Mouse (Mus musculus): ENCODE data around the gene Cpvl. TPM values are rescaled to one million over a fixed set of nuclear protein-coding genes. Genes with fewer than 3 reads are reported as not detected.

Cpvl gene
- total RNA-seq, 2 experiments from 2014 or later = 0.24 TPM; not detected in 1

DNA sequence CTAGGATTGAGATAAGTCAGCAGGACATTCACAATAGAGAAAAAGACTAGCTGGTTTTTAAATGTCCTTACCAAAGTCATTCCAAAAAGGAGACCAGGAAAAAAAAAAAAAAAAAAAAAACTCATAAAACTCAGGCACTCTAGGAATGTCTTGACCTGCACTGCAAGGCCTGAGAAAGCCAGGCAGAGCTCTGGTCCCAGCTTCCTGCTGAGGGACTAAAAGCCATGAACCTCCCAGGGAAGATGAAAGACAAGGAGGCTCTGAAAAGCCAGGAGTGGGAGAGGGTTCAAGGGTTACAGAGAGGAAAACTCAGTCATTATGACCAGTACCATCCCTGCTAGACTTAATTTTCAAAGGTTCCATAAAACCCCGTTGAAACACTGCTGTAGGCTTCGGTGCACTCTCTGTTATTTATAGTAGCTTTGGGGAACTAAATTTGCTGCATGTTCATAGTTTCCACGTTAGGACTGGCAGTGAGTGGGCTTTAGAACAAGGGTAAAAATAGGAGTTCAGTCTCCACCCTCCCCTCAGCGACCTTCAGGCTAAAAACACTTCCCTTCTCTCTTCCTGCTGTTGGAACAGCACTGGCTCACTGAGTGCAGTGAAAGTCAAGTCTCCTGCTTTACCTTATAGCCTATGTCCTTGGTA, 30.0 kb downstream of the Cpvl start:
- DNase-seq (ENCODE audit: extremely low spot score in 1 of 2, low spot score in 2 of 2) = no peak
- intact Hi-C loops (cut with DNase I) = no loop called here

DNA sequence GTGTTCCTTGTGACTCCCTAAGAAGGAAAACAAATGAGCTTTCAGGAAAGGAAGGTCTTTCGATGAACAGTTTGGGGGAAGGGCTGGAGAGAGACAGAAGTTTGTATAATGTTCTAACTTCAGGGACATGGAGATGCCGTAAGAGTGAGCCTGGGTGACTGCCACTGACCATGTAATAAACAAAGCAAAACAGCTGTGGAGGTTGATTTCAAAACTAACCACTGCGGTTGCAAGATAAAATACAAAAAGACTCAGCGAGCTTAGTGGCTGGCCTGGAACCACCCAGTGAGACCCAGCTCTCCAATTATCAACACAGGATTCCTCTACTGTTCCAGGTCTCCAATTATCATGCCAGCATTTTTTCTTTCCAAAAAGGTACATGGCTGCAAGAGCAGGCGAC, 33.6 kb downstream of the Cpvl start:
- intact Hi-C loops (cut with DNase I) = no loop called here
- no peak for DNase-seq (ENCODE audit: extremely low spot score in 1 of 2, low spot score in 2 of 2)

DNA sequence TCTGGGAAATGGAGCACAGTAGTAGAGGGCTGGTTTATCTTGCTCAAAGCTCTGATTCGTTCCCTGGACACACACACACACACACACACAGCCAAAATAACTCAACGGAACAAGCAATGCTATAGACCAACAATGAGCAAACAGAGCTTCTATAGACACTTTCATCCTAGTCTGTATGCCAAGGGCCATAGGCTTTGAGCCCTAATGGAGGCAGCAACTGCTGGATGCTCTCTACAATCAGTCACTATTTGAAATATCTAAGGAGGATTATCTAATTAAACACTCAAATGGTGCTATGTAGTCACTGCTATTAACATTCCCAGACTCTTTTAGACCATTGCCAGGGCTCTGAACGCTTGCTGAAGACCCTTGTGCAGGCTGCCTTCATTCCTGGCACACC, 34.1 kb downstream of the Cpvl start:
- intact Hi-C loops (cut with DNase I) = no loop called here
- no peak for DNase-seq (ENCODE audit: extremely low spot score in 1 of 2, low spot score in 2 of 2)

GRCm38 (mm10) chr6:53942190-53942831, 36.2 kb downstream of the Cpvl start:
- intact Hi-C loops (cut with DNase I) = no loop called here
- DNase-seq (ENCODE audit: extremely low spot score in 1 of 2, low spot score in 2 of 2) = no peak

GRCm38 (mm10) chr6:53939752-53940151, 38.7 kb downstream of the Cpvl start:
- DNase-seq (ENCODE audit: extremely low spot score in 1 of 2, low spot score in 2 of 2) = no peak
- intact Hi-C loops (cut with DNase I) = no loop called here

- intact Hi-C loops (cut with DNase I) = no loop called here
These were observed 39.5 kb downstream of the Cpvl start for GRCm38 (mm10) chr6:53938942-53939341.

DNA sequence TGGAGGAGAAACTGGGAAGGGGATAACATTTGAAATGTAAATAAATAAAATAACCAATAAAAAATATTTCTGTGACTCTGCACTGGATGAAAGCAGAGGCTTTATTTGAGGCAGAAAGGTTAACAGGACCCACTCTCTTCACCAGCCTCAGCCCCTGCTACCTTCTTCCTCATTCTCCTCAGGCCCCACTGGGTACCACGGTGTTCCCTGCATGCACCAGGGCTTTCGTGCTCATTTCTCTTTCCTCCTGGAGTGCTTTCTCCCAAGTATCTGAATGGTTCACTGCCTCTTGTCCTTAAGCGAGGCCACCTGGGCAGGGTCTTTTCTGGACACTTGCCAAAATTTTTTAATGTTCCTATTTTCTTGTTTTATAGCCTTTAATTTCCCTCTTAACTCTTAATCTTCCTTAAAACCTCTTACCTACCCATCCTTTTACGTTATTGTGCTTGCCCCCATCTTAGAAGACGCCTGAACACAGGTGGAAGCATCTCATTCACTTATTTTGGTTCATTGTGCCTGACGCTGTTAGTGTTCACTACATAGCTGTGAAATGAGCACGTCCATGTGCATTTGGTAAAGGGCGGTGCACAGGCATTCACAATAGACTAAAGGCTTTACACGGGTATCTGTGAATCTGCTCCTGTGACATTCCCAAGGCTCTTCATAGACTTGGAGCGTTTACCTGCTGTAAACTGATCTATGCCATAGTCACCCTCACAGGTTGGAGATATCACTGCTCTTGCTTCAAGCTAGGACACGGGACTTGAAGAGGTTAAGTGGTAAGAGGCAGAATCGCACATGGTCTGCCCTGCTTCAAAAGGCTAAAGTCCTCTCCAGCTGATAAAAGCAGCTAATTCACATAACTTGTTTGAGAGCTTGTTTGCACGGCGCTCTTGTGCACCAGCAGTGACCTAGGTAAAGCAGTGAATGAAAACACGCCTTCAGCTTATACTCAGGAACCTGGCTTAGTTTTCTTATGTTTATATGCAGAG, 41.0 kb downstream of the Cpvl start:
- DNase-seq (ENCODE audit: extremely low spot score in 1 of 2, low spot score in 2 of 2) = no peak
- intact Hi-C loops (cut with DNase I) = no loop called here

More at GRCm38 (mm10) chr6:53938942-53939341, 39.5 kb downstream of the Cpvl start:
- no peak for DNase-seq (ENCODE audit: extremely low spot score in 1 of 2, low spot score in 2 of 2)

DNA sequence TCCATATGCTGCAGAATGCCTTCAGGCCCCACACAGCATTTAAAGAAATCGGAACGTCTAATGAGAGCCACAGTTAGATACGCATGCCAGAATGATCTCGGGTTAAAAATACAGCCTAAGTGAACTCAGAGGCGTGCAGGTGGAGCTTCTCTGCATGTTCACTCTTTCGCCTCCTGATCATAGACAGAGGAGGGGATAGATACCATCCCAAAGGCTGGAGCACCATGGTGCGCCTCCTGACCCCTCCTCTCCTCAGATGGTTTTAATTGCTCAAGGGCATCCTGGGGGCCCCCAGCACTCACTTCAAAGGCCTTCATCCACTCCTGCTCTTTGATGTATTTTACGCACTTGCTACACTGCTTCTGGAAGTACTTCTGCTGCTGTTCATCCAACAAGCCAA, 46.9 kb downstream of the Cpvl start:
- DNase-seq (ENCODE audit: extremely low spot score in 1 of 2, low spot score in 2 of 2) = no peak

DNA sequence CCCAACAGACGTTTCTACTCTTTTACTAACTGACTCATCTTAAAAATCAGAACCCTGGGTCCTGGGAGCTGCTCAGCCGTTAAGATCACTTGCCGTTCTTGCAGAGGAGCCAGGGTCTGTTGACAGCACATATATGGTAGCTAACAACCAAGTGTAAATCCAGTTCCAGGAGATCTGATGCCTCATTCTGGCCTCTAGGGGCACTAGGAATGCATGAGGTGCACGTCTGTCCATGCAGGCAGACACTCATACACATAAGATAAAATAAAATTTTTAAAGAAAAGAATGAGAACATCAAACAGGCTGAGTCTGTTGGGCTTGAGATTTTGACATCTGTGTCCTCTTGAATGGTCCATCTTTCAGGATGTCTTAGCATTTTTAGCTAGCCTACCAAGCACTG, 48.6 kb downstream of the Cpvl start:
- intact Hi-C loops (cut with DNase I) = no loop called here
- no peak for DNase-seq (ENCODE audit: extremely low spot score in 1 of 2, low spot score in 2 of 2)

More for the DNA sequence above, 46.9 kb downstream of the Cpvl start:
- intact Hi-C loops (cut with DNase I) = no loop called here

DNA sequence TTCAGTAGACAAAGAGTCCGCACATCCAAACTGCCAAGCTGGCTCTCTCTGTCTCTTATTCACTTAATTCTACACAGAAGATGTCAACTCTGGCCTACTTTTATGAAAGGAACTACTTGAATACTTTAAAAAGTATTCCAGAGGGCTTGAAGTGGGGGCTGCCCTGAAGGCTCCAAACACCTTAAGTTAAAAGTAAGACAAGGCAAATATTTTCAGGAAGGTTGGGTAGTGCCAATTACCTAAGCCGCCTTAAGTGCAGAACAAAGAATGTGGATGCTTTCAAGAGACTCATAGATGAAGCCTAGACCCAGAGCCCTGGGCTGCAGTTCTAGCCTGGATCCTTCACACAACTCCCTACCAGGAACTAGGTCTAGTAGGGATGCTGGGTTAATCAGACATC, 52.3 kb downstream of the Cpvl start:
- intact Hi-C loops (cut with DNase I) = no loop called here
- DNase-seq (ENCODE audit: extremely low spot score in 1 of 2, low spot score in 2 of 2) = no peak

DNA sequence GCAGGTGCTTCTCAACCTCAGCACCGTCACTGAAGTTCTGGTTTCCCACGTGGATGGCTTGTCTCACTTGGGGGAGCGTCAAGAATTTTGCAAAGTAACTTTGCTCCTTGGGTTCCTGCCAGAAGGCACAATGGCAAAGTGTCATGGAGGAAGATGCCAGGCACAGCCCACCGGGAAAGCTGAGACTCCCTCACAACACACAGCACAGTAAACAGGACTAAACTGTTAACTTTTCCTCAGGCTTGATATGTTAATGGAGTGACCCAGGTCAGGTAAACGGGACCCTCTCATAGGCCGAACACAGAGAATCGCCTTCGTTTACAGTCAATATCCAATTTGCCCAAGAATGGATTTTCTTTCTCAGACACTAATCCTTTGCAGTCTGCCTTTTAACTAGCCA, 53.3 kb downstream of the Cpvl start:
- intact Hi-C loops (cut with DNase I) = no loop called here

DNA sequence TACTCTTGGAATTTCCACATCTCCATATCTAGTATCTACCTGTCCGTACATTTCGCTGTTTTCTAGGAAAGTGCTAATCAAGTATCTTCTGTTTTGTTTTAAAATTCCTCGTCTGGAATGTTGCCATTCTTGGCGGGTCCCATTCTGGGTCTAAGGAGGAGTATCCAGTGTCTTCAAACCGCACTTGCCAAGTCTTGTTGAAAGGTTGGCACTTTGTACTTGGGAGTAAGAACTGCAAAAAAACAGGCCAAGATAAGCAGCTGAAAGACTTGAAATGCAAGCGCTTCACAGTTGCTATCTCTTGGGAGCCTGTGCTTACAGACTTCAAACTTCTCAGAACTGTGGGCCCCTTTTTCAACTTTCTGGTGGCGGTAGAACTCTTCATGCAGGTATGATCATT, 58.4 kb downstream of the Cpvl start:
- intact Hi-C loops (cut with DNase I) = no loop called here
- DNase-seq (ENCODE audit: extremely low spot score in 1 of 2, low spot score in 2 of 2) = no peak

More for the DNA sequence above, 53.3 kb downstream of the Cpvl start:
- no peak for DNase-seq (ENCODE audit: extremely low spot score in 1 of 2, low spot score in 2 of 2)

GRCm38 (mm10) chr6:53917026-53917558, 61.4 kb downstream of the Cpvl start:
- intact Hi-C loops (cut with DNase I) = no loop called here
- no peak for DNase-seq (ENCODE audit: extremely low spot score in 1 of 2, low spot score in 2 of 2)

- no peak for DNase-seq (ENCODE audit: extremely low spot score in 1 of 2, low spot score in 2 of 2)
- intact Hi-C loops (cut with DNase I) = no loop called here
These were observed 63.1 kb downstream of the Cpvl start for GRCm38 (mm10) chr6:53915347-53915746.

GRCm38 (mm10) chr6:53913151-53913550, 65.3 kb downstream of the Cpvl start:
- intact Hi-C loops (cut with DNase I) = no loop called here
- no peak for DNase-seq (ENCODE audit: extremely low spot score in 1 of 2, low spot score in 2 of 2)

GRCm38 (mm10) chr6:53912112-53912782, 66.2 kb downstream of the Cpvl start:
- intact Hi-C loops (cut with DNase I) = no loop called here
- DNase-seq (ENCODE audit: extremely low spot score in 1 of 2, low spot score in 2 of 2) = no peak

- intact Hi-C loops (cut with DNase I) = no loop called here
- no peak for DNase-seq (ENCODE audit: extremely low spot score in 1 of 2, low spot score in 2 of 2)
These were observed 68.5 kb downstream of the Cpvl start for GRCm38 (mm10) chr6:53909986-53910385.

- intact Hi-C loops (cut with DNase I) = no loop called here
These were observed 69.0 kb downstream of the Cpvl start for GRCm38 (mm10) chr6:53909446-53909845.

DNA sequence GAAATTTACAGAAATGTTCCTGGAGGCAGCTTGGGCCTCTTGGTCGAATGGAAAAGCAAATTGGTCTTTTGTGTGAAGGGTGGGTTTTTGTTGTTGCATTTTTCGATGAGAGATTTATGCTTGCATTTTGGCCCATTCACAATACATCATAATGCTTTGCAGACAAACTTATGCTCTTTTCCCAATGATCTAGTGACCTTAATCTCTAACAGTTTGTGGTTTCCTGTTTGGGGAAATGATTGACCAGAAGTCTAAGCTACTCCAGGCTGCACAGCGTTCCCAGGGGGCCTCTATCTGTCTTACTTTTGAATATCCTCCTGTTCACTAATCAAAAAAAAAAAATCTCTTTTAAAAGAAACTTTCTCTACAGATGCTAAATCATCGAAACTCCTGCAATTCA, 71.6 kb downstream of the Cpvl start:
- intact Hi-C loops (cut with DNase I) = no loop called here
- DNase-seq (ENCODE audit: extremely low spot score in 1 of 2, low spot score in 2 of 2) = no peak

More at GRCm38 (mm10) chr6:53909446-53909845, 69.0 kb downstream of the Cpvl start:
- DNase-seq (ENCODE audit: extremely low spot score in 1 of 2, low spot score in 2 of 2) = no peak

All from left cerebral cortex, postnatal 10 days (tissue).